Mouse (Mus musculus) myocyte (in vitro differentiated cells): ENCODE measurements around the gene Atg10.

Experiments used
- CEBPB ChIP-seq: IDR thresholded peaks from 2 replicates; pipeline ENCODE4 v1.6.1; 2011; ENCODE audit warnings: mild to moderate bottlenecking, moderate library complexity; ENCODE audit not compliant: poor library complexity, insufficient read depth, severe bottlenecking
- MAX ChIP-seq: IDR thresholded peaks from one replicate; pipeline ENCODE4 v1.6.1; 2011; ENCODE audit warnings: low read depth, mild to moderate bottlenecking, control low read depth
- MYOG ChIP-seq, 3 experiments: IDR thresholded peaks; one replicate each; pipeline ENCODE4 v1.6.1; 2011; ENCODE audit warnings: control low read depth in 2 of 3, low read depth in 2 of 3, mild to moderate bottlenecking in 2 of 3; ENCODE audit not compliant: insufficient read length in 2 of 3, control insufficient read depth in 1 of 3, insufficient read depth in 1 of 3
- POLR2A ChIP-seq: IDR thresholded peaks from one replicate; pipeline ENCODE4 v1.6.1; 2011; ENCODE audit warnings: low read depth, mild to moderate bottlenecking, control low read depth, moderate library complexity; ENCODE audit not compliant: insufficient read length
- REST ChIP-seq: IDR thresholded peaks from one replicate; pipeline ENCODE4 v1.6.1; 2011; ENCODE audit warnings: mild to moderate bottlenecking, control low read depth, moderate library complexity; ENCODE audit not compliant: insufficient read depth, insufficient read length
- TCF3 ChIP-seq: IDR thresholded peaks from one replicate; pipeline ENCODE4 v1.6.1; 2011; ENCODE audit warnings: low read depth, control low read depth; ENCODE audit not compliant: insufficient read length
- USF1 ChIP-seq: IDR thresholded peaks from one replicate; pipeline ENCODE4 v1.6.1; 2011; ENCODE audit warnings: low read depth, mild to moderate bottlenecking, control low read depth, moderate library complexity

DNA sequence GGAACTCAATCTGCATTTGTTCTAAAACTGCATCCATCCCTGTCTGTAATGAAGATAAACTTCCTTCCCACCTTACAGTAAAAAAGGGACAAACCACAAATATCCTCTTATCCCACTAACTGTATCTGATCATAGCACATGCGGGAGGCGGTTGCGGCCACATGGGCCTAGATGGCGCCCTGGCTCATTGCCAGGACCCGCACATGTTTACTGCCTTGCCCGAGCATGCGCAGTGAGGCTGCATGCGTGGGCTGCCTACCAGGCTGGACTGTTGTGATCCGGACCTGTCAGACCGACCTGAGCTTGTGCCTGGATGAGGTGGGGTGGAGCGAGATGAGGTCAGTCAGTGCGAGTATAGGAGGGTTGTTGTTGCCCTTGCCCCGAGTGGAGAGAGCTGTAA is 230.2 kb downstream of the Atg10 start:
- TF ChIP-seq CEBPB = no peak
- no peak for TF ChIP-seq POLR2A
- no peak for TF ChIP-seq USF1
- TF ChIP-seq MYOG (IDR thresholded peaks at IDR 0.05; ENCODE audit: control insufficient read depth in 1 of 3, insufficient read depth in 1 of 3, insufficient read length in 2 of 3, low read depth in 2 of 3) = no peak
- no peak for TF ChIP-seq TCF3
- TF ChIP-seq MAX = no peak
- TF ChIP-seq REST = no peak
